Mouse (Mus musculus): ENCODE measurements around the gene Disp3. TPM values are rescaled to one million over a fixed set of nuclear protein-coding genes. Genes with fewer than 3 reads are reported as not detected.

Disp3 gene
- total RNA-seq, 2 experiments from 2014 or later: 0.79 to 1.2 TPM

GRCm38 (mm10) chr4:148291080-148291479, 3.3 kb upstream of the Disp3 start:
- DNase-seq: no peak

- DNase-seq: peak; percentile 90
Measured at GRCm38 (mm10) chr4:148288055-148288549, 337 bp upstream of the Disp3 start.

GRCm38 (mm10) chr4:148287041-148287440, 724 bp downstream of the Disp3 start:
- DNase-seq: no peak

GRCm38 (mm10) chr4:148286226-148287031, 1.3 kb downstream of the Disp3 start:
- peak; percentile 68 for DNase-seq

DNA sequence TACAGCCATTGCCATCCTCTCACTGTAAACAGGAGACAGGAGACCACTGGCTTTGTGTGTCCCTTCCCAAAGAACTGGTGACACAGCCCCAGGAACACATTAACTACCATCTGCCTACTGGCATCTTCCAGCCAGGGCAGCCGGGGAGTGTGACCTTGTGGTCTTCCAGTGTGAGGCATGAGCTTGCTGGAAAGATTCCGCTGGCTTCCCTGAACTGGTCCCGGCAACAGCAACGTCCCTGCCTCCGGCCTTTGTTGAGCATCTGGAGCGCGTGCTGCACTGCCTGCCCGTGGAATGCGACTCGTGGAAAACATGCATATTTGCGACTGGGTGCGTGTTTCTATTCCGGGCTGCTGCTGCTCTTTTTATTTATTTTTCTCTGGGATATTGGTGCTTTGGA, 3.5 kb downstream of the Disp3 start:
- no peak for DNase-seq

DNA sequence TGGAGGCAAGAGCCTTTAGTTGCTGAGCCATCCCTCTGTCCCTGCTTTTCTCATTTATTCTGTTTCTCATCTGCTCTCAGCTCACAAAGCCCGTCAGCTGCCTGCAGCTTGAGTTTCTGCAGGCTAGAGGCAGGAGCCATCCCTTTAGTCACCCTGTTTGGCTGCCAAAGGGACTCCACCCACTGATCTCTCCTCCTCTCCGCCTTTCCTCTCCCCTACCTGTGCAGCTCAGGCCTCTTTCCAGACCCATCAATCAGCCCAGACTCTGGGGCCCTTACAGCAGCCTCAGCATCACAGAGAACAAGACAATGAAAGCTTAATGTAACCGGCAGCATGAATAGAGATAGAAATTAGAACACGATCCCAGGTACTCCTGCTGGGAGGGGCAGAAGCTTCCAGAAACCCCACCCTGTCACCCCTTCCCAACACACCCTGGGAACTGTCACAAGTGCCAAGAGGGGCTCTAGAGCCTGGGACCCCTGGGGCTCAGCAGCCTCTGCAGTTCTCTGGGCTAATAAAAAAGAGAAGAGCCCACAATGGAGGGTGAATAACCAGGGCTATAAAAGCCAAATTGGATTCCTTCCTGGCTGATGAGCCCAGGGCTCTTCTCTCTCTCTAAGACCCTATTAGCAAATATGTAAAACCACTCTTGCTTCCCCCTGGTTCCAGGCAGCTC, 10.8 kb downstream of the Disp3 start:
- no peak for DNase-seq

GRCm38 (mm10) chr4:148274671-148275070, 13.1 kb downstream of the Disp3 start:
- no peak for DNase-seq

- no peak for DNase-seq
Measured at GRCm38 (mm10) chr4:148273229-148273628, 14.5 kb downstream of the Disp3 start.

DNA sequence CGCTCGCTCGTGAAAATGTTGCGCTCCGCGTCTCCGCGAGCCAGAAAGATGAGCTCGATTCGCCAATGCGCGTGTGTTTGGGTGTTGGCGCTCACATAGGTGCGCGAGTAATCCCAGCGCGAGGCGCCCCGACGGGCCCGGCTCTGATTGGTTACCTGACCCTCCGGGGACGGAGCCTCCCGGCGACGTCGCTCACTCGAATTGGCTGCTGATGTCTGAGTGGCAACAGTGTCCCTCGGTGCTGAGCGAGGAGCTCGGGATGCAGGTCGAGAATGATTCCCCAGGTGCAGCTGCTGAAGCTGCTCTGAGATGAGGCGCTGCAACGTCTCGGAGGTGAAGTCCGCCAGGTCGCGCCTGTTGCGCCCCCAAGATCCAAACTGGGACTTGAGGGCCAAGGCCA, 16.1 kb downstream of the Disp3 start:
- no peak for DNase-seq

- DNase-seq: no peak
Measured at GRCm38 (mm10) chr4:148266973-148267507, 20.7 kb downstream of the Disp3 start.

- DNase-seq: no peak
Measured at GRCm38 (mm10) chr4:148259941-148260340, 27.8 kb downstream of the Disp3 start.

DNA sequence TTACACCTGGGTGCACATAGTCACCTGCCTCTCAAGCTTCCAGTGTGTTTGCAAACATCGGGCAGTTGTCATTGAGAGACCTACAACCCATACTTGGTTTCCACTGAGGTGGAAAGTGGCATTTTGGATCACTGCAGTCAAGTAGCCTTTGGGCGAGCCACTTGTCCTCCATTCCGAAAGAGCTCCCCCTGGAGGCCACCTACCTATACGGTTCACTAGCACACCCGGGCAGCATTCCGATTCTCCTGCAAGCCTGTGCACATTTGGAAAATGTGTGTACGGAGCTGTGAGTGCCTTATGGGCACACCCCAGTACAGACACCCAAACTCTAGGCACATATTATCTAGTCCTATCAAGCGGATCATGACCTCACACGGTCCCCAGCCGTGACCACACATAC, 38.4 kb downstream of the Disp3 start:
- peak; percentile 32 for DNase-seq

DNA sequence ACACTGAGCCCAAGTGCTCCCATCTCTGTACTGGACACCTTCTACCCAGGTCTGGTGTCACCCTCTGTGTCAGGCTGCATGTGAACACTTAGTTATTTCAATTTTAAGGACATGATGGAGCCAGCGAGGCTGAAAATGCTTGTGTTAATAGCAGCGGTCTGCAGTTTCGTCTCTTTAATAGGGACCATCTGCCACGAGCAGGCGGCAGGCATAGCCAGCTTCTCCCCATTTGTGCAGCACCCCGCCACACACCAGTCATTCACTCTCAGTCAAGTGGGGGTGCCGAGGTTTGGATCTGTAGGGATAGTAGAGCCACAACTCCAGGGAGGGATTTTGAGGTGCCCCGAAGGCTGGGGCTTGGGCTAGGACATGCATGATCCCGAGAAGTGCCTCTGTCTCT, 47.4 kb downstream of the Disp3 start:
- no peak for DNase-seq

GRCm38 (mm10) chr4:148239474-148240130, 48.2 kb downstream of the Disp3 start:
- DNase-seq: no peak

GRCm38 (mm10) chr4:148238919-148239318, 48.8 kb downstream of the Disp3 start:
- no peak for DNase-seq

GRCm38 (mm10) chr4:148238218-148238617, 49.5 kb downstream of the Disp3 start:
- DNase-seq: no peak

GRCm38 (mm10) chr4:148236664-148237063, 51.1 kb downstream of the Disp3 start:
- DNase-seq: no peak

DNA sequence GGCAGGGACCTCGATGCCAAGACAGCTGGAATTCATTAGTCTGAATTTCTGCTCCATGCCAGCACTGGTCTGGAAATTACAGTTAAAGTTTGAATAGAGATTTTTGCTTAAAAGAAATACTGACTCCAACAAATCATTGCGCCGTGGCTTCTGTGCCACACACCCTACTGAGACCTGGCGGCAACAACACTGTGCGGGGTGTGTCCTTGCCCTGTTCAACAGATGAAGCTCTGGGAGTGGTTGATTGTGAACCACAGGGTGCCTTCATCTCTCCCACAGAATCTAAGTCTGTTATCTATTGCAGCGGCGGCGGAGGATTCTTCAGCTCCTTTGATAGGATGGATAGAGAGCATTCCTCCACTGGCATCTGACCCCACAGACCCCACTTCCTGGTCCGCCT, 54.7 kb downstream of the Disp3 start:
- no peak for DNase-seq

GRCm38 (mm10) chr4:148232615-148233014, 55.1 kb downstream of the Disp3 start:
- no peak for DNase-seq

DNA sequence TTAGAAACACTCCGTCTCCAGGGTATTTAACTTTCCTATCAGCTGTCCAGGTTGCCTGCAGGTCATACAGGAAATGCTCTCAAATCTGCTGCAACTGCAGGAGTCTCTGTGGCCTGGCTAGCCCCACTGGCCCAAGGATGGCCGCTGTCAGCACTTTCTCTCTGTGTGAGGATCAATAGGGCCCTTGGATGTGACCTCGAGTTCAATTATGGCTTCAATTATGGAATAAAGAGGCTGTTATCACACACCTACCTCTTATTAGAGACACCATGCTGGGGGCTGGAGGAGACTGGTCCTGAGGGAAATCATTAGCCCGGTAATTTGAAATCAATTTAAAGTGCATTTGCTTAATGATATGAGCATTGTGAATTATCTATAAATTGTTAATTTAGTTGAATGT, 55.6 kb downstream of the Disp3 start:
- no peak for DNase-seq

DNA sequence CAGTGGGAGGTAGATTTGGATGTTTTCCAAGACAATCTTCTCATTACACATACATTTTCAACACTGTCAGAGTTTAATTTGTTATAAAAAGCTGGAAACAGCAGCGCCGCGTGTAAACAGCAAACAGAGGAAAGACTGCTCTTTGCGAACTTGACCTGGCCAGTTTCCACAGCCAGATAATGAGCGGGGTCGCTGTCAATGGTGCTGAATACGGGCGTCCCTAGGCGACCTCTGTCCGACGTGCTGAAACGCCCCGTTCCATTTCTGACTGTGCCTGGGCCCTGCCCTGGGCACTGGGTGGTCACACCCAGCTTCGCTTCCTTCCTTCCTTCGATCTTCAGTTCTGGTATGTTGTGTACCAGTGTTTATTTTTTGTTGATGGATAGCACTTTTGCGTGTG, 58.1 kb downstream of the Disp3 start:
- DNase-seq: peak; percentile 84

GRCm38 (mm10) chr4:148222983-148223382, 64.8 kb downstream of the Disp3 start:
- no peak for DNase-seq

DNA sequence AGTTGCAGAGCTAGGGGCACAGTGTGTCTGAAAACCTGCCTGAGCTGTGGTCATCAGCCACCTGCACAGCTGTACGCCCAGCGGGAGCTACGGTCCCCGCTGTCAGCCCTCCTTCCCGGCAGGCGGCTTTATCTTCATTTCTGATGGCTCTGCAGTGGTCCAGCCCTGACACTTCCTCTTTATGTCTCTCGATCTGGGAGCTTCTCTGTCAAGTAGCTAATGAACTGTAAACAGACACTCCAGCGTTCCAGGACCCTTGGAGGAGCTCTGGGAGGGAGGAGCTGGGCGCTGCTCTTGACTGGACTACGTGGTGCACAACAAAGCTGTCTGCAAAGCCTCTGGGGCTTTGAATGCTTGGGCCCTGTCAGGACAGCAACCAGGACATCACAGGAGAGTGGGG, 67.1 kb downstream of the Disp3 start:
- DNase-seq: no peak

Data from adrenal gland, postnatal 10 days (tissue).